Mouse (Mus musculus) limb, embryonic 14.5 days (tissue): ENCODE measurements at regions not wholly inside any gene's neighbourhood (a gene's known extent, or its start where the extent isn't known, plus 50 kb on each side); places are given as distances from the start of the nearest gene placed in this dataset.
A peak's percentile ranks its signal among the peaks of the same experiment; 100 is the strongest.

ENCODE experiments used
- ATAC-seq: fragments of 200-750 bp; cut with Nextera tagmentation; 2 replicates; pipeline ENCODE4 v1.8.0; 2017; ENCODE audit warnings: low read depth, moderate number of reproducible peaks, moderate TSS enrichment; ENCODE audit not compliant: low FRiP score
- DNase-seq: peaks from one replicate; pipeline ENCODE4 v3.0.0-alpha.2; 2015; ENCODE audit warnings: low spot score
- H3K27ac ChIP-seq: fragments of 300-500 bp; sonication (generic); replicated peaks from 2 replicates; pipeline ENCODE4 v1.5.1; 2014; ENCODE audit warnings: low read depth, mild to moderate bottlenecking, low read length, moderate library complexity, mixed read lengths
- H3K27me3 ChIP-seq: fragments of 300-500 bp; sonication (generic); 2 replicates; pipeline ENCODE4 v1.6.1; 2014; ENCODE audit warnings: low read length, mixed read lengths; ENCODE audit not compliant: control insufficient read depth, insufficient read depth
- H3K36me3 ChIP-seq: fragments of 300-500 bp; sonication (generic); 2 replicates; pipeline ENCODE4 v1.6.1; 2014; ENCODE audit warnings: mild to moderate bottlenecking, low read length, moderate library complexity, mixed read lengths; ENCODE audit not compliant: control insufficient read depth, insufficient read depth
- H3K4me1 ChIP-seq: fragments of 300-500 bp; sonication (generic); 2 replicates; pipeline ENCODE4 v1.6.1; 2014; ENCODE audit warnings: antibody characterized with exemption, low read length, mixed read lengths; ENCODE audit not compliant: control insufficient read depth, insufficient read depth
- H3K4me2 ChIP-seq: fragments of 300-500 bp; sonication (generic); replicated peaks from 2 replicates; pipeline ENCODE4 v1.6.1; 2014; ENCODE audit warnings: low read depth, mild to moderate bottlenecking, low read length, moderate library complexity; ENCODE audit not compliant: severe bottlenecking
- H3K4me3 ChIP-seq: fragments of 300-500 bp; sonication (generic); replicated peaks from 2 replicates; pipeline ENCODE4 v1.5.1; 2014; ENCODE audit warnings: low read length
- H3K9ac ChIP-seq: fragments of 300-500 bp; sonication (generic); 2 replicates; pipeline ENCODE4 v1.6.1; 2014; ENCODE audit warnings: mild to moderate bottlenecking, low read depth, low read length, moderate library complexity; ENCODE audit not compliant: severe bottlenecking
- H3K9me3 ChIP-seq: fragments of 300-500 bp; sonication (generic); 2 replicates; pipeline ENCODE4 v1.6.1; 2016; ENCODE audit warnings: low read length; ENCODE audit not compliant: control insufficient read depth
- POLR2A ChIP-seq: fragments of 200-500 bp; IDR thresholded peaks from 2 replicates; pipeline ENCODE4 v1.8.0; 2012; ENCODE audit warnings: inconsistent platforms, mild to moderate bottlenecking, moderate library complexity, borderline replicate concordance; ENCODE audit not compliant: insufficient read depth, insufficient read length; ENCODE audit errors: extremely low read depth
- WGBS: fragments of 180-500 bp; shearing (Covaris S2); extraction: QIAGEN DNeasy Blood & Tissue Kit; methylation state at CpG from one replicate; pipeline ENCODE4 v1.1.7; 2014; 5-methylcytosine and 5-hydroxymethylcytosine counted together

DNA sequence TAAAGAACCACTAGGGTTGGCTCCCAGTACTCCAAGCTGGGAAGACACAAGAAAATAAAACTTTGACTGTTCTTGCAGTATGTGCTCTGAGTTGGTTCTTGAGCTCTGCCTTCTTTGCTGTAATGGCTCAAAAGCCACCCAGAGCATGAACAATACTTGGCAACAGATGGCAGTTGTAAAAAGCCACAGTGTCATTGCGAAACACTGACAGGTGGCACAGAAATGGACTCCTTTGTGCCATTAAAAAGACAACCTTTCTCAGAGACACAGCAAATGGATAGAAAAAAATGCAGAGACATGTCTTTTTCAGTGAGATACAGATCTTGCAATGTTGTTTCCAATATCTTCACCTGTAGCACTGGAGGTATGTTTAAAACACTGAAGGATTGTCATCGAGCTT, 1443.3 kb upstream of the Dsel start:
- no peak for DNase-seq
- no peak for TF ChIP-seq POLR2A
- no peak overlapping the region for H3K9ac ChIP-seq
- no peak overlapping the region for H3K4me2 ChIP-seq
- H3K27me3 ChIP-seq: no peaks in the 10 kb centered on the region
- 82% methylated on average over 2 of the region's 2 CpGs for WGBS
- no peaks in the 10 kb centered on the region for H3K36me3 ChIP-seq
- ATAC-seq: no peak
- H3K4me1 ChIP-seq: no peaks in the 10 kb centered on the region
- H3K27ac ChIP-seq: no peak overlapping the region
- no peak overlapping the region for H3K4me3 ChIP-seq
- no peaks in the 10 kb centered on the region for H3K9me3 ChIP-seq

DNA sequence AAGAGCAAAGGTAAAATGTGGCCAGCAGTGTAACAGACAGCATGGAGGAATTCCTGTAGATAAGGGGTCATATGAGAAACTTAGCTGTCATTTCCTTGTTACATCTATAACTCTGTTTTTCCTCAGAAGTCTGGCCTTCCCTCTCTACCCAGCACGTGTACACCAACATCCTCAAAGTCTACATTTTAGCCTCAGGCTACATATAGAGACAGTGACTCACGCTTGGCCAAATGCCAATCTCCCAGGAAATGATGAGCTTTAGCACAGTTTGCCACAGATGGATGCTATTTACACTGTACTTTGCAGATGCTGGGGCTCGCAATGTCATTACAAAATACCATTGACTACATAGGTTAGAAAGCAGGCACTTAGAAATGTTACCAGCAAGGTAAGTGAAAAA, 1433.1 kb upstream of the Dsel start:
- H3K9me3 ChIP-seq: no peaks in the 10 kb centered on the region
- no peak for TF ChIP-seq POLR2A

DNA sequence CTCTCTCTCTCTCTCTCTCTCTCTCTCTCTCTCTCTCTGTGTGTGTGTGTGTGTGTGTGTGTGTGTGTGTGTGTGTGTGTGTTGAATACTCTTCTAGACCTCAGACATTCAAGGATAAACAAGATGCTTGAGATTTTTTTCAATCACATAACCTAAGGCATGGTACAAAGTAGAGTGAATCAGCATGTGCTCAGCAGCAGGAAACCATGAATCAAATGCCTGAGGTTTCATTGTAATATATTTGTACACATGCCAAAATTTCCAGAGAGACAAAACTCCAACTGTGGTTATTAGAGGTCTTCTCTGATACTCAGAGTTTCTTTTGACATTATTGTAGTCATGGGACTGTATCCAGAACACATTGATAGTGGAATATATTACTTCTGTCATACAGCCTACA, 1423.5 kb upstream of the Dsel start:
- DNase-seq (no peak), ATAC-seq (no peak)

More for the DNA sequence above, 1433.1 kb upstream of the Dsel start:
- H3K4me2 ChIP-seq: no peak overlapping the region
- H3K36me3 ChIP-seq: no peaks in the 10 kb centered on the region
- DNase-seq: peak; percentile 14
- 61% methylated on average over 3 of the region's 3 CpGs for WGBS
- no peaks in the 10 kb centered on the region for H3K4me1 ChIP-seq
- no peak overlapping the region for H3K27ac ChIP-seq
- H3K27me3 ChIP-seq: no peaks in the 10 kb centered on the region
- no peak for ATAC-seq
- no peak overlapping the region for H3K4me3 ChIP-seq
- H3K9ac ChIP-seq: no peak overlapping the region

DNA sequence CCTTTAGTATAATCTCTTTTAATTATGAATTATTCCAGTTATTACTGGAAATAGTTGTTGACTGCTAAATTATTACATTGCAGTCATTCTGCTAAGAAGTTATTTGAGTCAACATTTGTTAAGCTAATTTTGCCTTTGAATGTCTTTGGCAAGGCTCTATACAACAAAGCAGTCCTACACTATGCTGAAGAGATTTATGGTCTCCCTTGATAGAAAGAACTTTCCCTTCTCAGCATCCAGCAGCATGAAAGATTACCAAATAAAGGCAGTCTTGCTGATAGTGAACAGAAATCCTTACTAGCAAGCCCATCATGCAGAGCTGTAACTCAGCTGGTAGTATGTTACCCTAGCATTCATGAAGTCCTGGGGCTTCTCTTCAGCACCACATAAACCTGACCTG, 1419.4 kb upstream of the Dsel start:
- no peaks in the 10 kb centered on the region for H3K36me3 ChIP-seq
- H3K4me2 ChIP-seq: no peak overlapping the region
- H3K27me3 ChIP-seq: no peaks in the 10 kb centered on the region
- no peaks in the 10 kb centered on the region for H3K4me1 ChIP-seq
- no peak overlapping the region for H3K9ac ChIP-seq
- no peak for ATAC-seq
- H3K27ac ChIP-seq: no peak overlapping the region
- DNase-seq: no peak
- TF ChIP-seq POLR2A: no peak
- no peaks in the 10 kb centered on the region for H3K9me3 ChIP-seq
- H3K4me3 ChIP-seq: no peak overlapping the region

More for the DNA sequence above, 1423.5 kb upstream of the Dsel start:
- no peak overlapping the region for H3K9ac ChIP-seq
- H3K4me1 ChIP-seq: no peaks in the 10 kb centered on the region
- H3K4me3 ChIP-seq: no peak overlapping the region
- no peak for TF ChIP-seq POLR2A
- no peak overlapping the region for H3K27ac ChIP-seq
- no peak overlapping the region for H3K4me2 ChIP-seq
- no peaks in the 10 kb centered on the region for H3K27me3 ChIP-seq
- H3K36me3 ChIP-seq: no peaks in the 10 kb centered on the region
- H3K9me3 ChIP-seq: no peaks in the 10 kb centered on the region

DNA sequence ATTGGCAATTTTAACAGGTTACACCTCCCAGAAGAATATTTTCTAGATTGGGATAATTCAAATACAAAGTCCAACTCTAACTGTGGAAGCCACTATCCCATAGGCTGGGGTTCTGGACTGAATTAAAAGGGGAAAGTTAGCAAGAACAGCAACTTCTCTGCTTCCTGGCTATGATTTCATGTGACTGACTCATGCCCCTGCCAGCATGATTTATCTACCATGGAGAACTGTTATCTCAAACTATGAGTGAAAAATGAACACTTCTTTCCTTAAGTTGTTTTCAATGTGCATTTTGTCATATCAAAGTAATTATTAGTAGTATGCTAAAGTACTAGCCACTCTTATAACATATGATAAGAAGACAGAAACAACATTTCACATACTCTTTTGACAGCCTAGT, 1394.7 kb upstream of the Dsel start:
- DNase-seq (no peak), ATAC-seq (no peak)
- TF ChIP-seq POLR2A: no peak
- Histone ChIP-seq H3K4me1 (no peaks in the 10 kb centered on the region), H3K4me2 (no peak overlapping the region), H3K9me3 (no peaks in the 10 kb centered on the region), H3K27ac (no peak overlapping the region), H3K4me3 (no peak overlapping the region), H3K27me3 (no peaks in the 10 kb centered on the region), H3K9ac (no peak overlapping the region), H3K36me3 (no peaks in the 10 kb centered on the region)

DNA sequence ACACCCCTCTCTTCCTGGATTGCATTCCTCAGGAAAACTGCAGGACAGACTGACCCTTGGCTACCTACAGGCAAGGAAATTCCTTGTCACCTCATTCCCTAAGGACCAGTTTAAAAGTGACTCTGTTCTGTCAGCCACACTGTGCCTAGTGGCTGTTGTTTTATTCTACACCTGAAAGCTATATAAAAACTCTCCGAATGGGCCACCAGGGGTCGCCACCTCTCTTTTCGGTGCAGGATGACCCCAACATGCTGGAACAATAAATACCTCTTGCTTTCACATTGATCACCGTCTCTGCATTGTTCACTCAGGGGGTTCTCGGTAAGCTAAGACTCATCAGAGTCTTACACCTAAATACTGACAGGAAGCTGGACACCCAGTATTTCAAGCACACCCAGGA, 1382.6 kb upstream of the Dsel start:
- TF ChIP-seq POLR2A: no peak
- no peak overlapping the region for H3K27ac ChIP-seq
- H3K9me3 ChIP-seq: no peaks in the 10 kb centered on the region
- DNase-seq (no peak), ATAC-seq (no peak)
- no peak overlapping the region for H3K4me3 ChIP-seq
- H3K4me2 ChIP-seq: no peak overlapping the region
- no peaks in the 10 kb centered on the region for H3K4me1 ChIP-seq
- WGBS: 73% methylated on average over 5 of the region's 5 CpGs
- no peak overlapping the region for H3K9ac ChIP-seq
- H3K27me3 ChIP-seq: no peaks in the 10 kb centered on the region
- no peaks in the 10 kb centered on the region for H3K36me3 ChIP-seq
